Mouse (Mus musculus): ENCODE measurements at regions not wholly inside any gene's neighbourhood (a gene's known extent, or its start where the extent isn't known, plus 50 kb on each side); places are given as distances from the start of the nearest gene placed in this dataset.

DNA sequence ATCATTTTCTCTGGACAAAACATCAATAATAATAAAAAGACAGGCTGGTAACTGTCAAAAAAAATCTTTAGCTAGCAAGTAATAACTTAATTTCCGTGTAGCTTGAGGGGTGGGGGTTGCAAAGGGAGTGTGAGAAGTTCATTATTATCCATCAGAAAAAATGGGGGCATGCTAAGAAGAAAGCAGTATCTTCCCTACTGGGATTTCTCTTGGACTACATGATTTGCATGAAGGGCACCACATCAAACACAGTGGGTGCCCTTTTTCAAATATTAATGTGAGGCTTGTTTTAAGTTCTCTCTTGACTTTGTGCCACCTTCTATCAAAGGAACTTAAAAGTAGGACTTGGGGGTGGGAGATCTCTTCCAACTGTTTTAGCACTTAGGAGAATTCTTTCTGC, 783.4 kb upstream of the Manea start:
- no peak for DNase-seq

DNA sequence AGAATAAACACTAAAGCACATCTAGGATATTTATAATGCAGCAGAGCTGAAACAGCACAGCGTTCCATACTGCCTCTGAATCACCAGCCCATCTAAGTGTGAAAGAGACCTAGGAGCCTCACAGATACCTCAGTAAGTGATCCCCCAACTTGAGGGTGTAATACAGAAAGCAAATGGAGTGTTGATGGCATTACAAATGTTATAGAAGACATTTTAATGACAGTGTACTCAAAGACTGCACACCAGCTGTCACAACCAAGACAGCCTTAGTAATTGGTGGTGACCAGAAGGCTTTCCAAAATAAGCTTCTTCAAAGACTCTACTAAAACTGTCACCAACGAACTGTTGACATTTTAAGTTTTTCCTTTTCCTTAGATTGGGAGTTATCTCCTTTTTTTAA, 771.3 kb upstream of the Manea start:
- DNase-seq, result no peak

DNA sequence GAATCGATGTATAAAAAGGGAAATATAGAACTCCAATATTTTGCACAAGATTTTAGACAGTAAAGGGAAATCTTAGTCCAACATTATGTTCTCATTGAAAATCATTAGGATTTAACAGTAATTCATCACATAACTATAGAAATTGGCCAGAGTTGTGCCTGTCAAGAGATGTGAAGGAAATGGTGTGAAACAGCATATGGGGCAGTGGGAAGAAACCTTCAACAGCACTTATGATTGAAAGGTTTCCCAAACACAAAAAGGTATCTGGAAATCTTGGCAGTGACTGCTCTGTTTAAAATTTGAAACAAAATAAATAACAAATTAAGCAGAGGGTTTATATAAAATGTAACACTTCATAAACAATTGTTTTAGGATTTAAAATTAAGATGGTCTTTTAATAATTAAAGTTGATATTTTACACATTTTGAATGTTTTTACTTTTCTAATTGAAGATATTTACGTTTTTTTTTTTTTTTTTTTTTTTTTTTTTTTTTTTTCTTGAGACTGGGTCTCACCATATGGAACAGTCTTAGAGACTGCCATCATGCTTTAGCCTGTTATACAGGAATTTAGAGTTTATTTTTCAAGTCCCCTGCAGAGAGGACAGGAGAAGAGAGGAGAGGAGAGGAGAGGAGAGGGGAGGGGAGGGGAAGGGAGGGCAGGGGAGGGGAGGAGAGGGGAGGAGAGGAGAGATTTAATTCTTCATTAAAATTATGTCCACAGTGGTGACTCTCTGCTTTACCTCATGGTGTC, 770.6 kb upstream of the Manea start:
- DNase-seq, result no peak

DNA sequence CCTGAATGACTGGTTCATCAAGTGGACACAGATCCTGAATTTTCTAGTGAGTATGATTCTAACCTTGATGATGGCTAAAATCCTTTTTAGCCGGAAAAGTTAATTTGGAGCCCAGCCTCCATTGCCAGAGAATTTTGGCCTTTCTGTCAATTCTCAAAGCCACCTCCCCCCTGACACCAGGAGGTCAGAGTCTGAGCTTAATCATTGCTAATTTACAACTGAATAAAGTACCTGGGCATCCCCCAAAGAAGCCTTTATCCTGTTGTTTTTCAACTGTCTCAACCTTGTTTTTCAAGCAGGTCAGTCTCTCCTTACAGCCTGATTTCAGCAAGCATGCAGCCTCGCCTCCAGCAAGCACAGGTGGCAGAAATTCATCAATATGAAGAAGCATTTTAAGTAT, 758.7 kb upstream of the Manea start:
- no peak for DNase-seq

DNA sequence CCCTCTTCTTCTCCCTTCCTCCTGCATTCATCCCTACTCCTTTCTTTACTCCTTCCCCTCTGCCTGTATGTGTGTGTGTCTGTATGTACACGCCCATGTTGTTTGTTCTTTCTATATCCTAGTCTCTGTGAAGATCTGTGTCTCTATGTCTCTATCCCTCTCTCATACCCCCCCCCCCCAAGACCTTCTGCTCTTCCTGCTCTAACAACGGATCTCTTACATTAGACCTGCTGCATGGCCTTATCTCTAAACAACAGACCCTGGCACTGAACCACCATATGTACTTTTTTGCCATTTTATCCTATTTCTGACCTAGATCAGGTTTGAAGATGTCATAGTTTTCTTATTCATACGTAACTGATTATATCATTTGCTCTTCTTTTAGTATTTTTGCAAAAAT, 749.6 kb upstream of the Manea start:
- DNase-seq, result no peak

DNA sequence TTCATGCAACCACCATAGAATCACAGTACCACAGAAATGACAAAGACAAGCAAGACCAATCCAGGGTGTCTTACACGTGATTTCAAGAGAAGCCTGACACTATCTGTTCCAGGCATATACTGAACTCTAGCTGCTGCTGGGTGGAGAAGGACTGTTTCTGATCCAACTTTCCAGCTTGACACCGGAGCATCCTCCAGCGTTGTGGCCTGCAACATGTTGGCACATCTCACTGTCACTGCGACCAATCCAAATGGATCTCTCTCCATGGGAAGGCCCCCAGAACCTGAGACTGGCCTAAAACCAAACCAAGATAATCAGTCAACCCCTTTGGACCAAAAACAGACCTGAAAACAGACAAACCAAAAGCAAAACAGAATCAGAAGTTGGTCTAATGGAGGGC, 703.3 kb upstream of the Manea start:
- peak; percentile 38 to 42 for DNase-seq

DNA sequence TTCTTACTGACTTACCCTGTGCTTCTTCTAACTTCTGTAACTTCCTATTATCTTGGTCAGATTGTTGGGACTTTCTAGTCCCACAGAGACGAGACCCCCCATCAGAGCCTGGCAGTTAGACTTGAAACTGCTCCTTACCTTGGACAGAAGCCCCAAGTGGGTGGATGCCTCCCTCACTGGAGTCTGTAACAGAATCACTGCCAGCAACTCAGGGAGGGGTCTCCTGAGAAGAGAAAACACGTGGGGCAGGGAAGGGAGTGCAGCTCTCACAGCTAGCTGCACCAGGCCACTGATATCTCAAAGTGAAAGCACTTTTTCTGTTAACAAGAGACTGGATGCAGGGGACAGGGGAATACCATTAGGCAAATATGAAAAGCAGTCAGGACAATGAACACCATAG, 702.5 kb upstream of the Manea start:
- DNase-seq, result no peak

All from cerebellum, postnatal 36 days (tissue).